Mouse (Mus musculus) neural tube, embryonic 10.5 days (tissue): ENCODE measurements around the gene Nav2.

ENCODE experiments used
- DNase-seq: peaks from one replicate; pipeline ENCODE4 v3.0.0-alpha.2; 2017; ENCODE audit warnings: low spot score; ENCODE audit errors: extremely low spot score

Nav2 gene

GRCm38 (mm10) chr7:49158641-49159381 lies 250.3 kb downstream of the Nav2 start:
- DNase-seq: no peak

DNA sequence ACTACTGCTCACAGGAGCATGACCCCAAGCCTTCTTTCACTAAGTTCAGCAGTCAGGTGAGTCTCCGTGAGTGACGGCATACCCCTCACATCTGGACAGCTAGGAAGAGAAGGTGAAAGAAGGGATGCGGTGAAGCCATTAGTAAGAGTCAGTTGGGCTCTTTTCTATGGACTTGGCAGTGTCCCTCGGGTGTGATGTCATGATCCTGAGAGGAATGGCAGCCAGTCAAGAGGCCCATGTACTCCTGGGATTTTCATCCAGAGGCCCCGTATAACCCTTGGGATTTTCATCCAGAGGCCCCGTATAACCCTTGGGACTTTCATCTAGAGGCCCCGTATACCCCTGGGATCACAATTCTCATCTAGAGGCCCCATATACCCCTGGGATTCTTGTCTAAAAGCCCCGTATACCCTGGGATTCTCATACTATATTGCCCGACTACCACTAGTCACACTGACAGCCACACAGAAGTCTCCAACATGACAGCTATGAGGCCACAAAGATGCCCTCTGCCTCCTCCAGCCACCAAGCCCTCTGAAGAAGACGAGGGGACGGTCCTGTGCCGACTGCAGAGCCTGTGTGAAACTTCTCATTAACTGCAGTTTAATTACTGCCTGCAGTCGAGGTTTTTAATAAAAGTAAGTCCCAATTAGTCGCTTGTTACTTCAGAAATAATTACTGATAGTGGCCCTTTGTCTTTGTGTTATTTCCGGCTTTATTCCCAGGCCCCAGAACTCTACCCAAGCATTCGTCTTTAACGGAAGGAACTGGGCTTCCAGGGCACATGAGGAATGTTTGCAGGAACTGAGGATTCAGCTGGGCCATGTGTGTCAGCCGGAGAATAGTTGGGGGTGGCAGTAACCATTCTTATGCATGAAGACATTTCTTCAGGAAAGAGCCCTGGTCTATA lies 251.4 kb downstream of the Nav2 start:
- no peak for DNase-seq

GRCm38 (mm10) chr7:49162079-49162478 lies 253.6 kb downstream of the Nav2 start:
- no peak for DNase-seq

- DNase-seq: no peak
These were observed 255.3 kb downstream of the Nav2 start for GRCm38 (mm10) chr7:49163789-49164188.

DNA sequence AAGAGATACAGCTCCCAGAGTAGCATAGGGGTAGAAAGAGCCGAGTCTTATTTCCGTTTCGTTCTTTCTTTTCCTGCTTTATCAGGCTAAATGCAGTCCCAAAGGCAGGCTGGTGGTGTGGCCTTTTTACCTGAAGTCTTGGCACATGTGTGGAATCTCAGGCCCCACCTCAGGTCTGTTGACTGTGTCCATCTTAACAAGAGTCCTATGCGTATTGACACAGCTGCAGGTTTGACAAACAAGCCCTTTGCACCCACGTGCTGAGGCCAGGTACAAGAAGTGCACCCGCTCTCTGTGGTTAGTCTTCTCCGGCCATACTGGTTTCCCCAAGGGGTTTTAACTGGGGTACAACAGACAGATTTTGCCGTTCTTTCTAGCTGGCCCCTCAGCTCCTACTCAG lies 256.4 kb downstream of the Nav2 start:
- no peak for DNase-seq

DNA sequence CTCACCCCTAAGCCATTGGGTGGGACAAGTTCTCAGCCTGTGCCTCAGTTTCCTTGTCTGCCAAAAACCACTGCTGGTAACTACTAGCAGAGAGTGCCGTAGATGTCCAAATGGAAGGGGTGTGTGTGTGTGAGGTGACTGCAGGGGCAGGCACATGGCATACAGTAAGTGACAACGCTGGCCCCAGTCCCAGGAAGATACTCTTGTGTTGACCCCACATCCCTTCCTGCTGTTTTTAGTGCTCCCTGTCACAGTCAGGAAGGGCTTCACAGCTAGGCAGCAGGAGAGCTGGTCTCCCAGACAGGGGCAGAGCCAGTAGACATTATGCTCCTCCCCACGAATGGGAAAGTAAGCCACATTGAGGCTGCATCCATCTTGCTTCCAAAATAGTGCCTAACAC lies 264.4 kb downstream of the Nav2 start:
- DNase-seq: no peak

DNA sequence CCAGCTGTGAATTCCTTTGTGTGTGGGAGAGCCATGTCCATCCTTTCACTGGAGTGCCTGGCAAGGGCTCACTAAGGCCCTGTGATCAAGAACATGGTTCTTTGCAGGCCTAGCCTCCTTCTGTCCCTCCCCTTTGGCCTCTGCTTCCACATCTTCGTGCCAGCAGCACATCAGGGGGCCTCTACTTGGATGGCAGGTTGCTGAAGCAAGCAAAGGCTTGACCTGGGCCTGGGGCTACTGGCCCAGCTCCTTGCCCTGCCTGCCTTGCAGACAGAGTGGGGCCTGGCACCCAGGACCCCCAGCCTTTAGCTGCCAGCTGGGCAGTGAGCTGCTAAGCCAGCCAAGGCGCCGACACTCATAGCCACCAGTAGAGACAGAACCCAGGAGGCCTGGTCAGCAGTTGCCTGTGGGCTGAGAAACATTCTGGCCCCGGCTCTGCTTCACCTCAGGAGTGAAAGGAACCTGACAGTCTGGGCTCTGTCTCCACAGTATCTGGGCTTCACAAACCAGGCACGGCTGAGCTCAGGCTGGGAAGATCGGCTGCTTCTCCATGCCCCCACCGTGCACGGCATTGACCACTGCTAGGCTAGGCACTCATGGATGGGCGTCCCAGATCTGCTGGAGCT lies 267.4 kb downstream of the Nav2 start:
- no peak for DNase-seq

- no peak for DNase-seq
These were observed 268.2 kb downstream of the Nav2 start for GRCm38 (mm10) chr7:49176590-49177201.

- DNase-seq: no peak
These were observed 269.7 kb downstream of the Nav2 start for GRCm38 (mm10) chr7:49178217-49178616.

DNA sequence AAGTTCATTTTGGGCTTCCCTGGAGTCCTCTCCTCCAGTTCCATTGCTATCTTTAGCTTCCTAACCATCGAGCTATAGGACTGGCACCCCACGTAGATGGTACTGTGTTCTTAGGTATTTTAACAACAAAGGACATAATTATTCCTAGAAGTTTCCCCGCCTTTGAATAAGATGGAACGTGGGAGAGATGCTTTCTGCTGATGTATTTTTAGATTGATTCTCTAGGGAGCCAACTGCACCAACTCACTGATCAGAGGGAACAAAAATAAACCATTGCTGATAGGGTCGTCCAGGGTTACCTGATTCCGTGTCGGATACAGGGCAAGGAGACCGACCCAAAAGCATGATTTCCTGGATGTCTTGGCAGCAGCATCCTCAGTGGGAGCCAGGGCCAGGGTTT lies 272.5 kb downstream of the Nav2 start:
- DNase-seq: no peak

GRCm38 (mm10) chr7:49182427-49182826 lies 273.9 kb downstream of the Nav2 start:
- DNase-seq: no peak

DNA sequence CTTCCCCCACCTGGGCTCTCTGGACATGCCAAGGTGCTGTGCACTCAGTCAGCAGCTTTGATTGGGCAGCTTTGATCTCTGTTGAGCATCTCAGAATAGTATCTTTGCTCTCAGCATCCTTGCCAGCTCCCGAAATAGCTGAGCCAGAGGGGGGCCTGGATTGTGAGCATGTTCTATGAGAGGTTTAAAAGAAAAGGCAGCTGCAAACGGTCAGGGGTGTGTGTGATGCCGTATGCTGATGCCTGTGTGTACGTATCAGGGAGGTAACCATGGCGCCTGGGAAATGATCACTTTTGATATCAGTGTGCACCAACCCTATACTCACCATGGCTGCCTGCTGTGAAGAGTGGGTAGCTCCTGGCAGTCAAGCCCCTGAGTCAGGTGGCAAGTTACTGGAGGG lies 275.2 kb downstream of the Nav2 start:
- DNase-seq: no peak

DNA sequence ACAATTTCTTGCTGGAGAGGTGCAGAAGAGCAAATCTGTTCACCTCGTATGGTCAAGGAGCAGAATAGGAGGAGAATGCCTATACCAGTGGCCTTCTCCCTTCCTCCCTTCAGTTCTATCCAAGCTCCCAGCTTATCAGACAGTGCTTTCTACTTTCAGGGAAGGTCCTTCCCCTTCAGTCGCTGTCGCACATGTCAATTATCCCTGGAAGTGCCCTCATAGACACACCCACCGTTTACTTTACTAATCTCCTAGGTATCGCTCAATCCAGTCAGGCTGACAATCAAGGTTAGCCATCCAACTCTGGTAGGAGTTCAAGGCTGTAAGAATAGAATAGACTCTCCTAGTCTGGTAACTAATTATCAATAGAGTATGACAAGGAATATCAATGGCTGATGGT lies 277.5 kb downstream of the Nav2 start:
- DNase-seq: no peak

DNA sequence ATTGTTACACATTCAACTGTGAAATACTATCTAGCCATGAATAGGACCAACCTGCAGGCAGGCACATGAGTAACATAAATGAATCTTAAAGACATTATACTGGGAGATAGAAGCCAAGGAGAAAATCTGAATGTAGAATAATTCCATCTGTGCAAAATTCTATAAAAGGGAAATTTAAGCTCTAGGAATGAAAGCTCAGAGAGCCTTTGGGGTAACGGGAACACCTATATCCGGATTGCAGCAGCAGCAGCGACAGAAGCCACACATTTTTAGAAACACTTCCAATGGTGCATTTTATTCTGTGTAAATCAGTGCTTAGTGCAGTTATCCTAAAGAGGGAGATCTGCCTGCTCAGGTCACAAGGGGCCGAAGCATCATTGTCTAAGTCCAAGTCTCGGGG lies 280.8 kb downstream of the Nav2 start:
- no peak for DNase-seq

DNA sequence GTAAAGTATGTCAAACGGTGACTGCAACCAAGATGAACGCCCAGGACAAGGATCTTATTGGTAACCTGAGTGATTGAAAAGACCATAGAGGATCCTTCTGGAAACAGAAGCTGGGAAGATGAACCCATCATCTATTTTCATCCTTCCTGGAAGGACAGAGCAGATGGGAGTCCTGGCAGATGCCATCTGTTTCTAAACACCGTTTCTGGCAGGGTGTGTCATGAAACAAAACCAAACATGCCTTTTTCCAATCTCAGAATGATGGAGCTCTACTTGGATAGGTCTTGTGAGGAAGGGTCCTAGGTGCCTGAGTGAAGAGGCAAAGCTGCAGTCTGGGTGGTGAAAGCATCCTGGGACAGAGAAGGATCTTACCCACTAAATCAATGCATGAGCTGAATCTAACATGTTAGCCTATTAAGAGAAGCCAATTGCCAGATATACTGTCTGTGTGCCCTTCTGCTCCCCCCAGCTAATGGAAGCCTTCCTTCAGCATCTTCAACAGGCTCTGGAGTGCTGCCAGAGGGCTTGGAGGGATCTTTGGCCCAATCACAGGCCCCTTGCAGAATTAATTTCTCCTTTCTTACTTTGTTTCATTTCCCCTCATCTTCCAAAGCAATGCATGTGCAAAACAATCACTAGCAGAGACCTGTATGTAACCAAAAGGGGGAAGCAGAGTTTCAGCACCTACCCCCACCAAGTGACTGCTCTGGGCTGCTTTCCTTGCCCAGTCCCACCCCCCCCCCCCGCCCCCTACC lies 281.9 kb downstream of the Nav2 start:
- DNase-seq: no peak

DNA sequence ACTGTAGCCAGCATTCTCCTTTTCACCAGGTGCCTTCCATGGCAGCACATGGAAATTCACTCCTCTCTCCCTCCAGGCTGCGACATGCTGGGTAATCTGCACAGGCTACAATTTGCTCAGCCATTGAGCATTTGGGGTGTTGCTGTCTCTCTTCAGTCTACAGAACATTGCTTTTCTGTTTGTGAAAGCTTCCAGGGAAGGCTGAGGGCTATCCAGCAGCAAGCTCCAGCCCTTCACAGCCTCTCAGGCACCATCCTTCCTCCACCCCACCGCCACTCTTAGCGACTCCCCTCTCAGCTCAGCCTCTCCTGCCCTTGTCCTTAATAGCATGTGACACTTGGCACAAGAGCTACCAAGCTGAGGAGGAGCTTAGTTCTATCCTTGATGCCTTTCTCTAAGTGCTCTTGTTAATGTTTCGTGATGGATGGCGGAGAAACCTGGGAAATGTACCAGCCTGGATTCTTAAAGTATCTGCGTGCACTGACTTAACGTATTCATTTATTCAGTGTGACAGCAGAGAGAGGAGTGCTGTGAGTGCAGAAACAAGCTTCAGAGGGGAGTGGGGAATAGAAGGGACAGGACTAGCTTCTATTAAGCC lies 282.7 kb downstream of the Nav2 start:
- no peak for DNase-seq

DNA sequence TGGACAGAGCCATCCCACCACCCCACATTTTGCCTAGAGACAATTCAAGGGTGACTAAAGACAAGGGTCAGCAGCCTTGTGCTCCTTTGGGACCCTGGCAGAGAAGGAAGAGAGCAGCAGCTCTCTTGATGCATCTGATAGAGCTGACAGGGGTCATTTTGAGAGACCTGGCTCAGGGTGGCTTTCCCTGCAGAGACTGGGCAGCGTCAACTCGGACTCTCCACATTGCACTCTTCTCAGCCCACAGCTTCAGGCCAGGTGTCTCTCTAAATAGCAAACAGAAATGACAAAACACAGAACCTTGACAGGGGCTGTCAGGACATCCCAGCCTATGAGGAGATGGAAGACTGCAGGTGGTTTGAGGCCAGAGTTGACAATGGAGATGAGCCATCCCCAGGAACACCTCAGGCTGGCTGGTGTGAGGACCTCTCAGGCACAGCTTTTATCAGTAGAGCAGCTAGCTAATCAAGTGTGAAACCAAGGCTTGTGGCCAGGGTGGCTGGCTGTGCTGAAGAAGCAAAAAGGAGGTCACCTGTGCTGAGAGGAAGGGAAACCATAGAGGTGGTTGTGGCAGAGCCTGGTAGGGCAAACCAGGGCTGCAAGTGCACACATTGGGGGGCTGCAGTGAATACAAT lies 283.7 kb downstream of the Nav2 start:
- DNase-seq: no peak

DNA sequence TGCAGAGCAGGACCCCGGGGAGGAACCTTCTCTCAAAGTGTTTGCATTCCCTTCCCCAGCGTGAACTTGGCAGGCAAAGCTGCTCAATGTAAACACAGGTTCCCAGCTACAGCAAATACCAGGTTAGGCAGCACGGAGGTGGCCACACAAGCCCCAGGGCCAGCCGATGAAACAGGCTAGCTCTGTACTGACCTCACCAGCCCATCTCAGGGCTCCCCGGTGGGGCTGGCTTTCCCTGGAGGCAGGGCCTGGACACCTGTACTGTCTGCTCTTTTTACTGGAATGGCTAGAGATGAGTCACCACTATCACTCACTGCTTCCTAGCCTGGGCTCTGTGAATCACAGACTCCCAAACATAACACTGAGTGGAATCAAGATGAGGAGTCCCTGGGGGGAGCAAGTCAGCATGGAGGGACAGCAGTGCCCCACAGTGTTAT lies 287.2 kb downstream of the Nav2 start:
- DNase-seq: no peak

DNA sequence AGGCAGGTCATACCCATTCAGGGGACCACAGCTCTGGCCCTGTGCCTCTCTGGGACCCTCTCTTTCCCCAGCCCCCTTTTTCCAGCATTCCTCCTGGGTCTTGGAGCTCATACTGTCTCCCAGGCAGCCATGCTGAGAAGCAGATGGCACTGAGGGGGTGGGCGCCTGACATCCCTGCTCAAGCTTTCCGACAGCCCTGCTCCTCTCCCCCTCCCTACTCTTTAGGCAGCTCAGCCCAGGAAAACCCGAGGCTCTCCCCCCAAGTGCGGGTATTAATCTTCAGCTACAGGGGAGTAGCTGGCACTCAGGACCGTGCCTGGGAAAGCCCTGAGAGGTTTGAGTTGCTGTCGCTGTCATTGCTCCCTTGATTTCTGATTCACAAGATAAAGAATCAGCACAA lies 290.9 kb downstream of the Nav2 start:
- DNase-seq: no peak

GRCm38 (mm10) chr7:49200270-49200669 lies 291.8 kb downstream of the Nav2 start:
- no peak for DNase-seq
